Mouse (Mus musculus) hindbrain, embryonic 16.5 days (tissue): ENCODE measurements at regions not wholly inside any gene's neighbourhood (a gene's known extent, or its start where the extent isn't known, plus 50 kb on each side); places are given as distances from the start of the nearest gene placed in this dataset.

ENCODE experiments used
- ATAC-seq: fragments of 200-750 bp; cut with Nextera tagmentation; 2 replicates; pipeline ENCODE4 v1.8.0; 2017; ENCODE audit warnings: moderate TSS enrichment, moderate library complexity
- H3K27ac ChIP-seq: fragments of 300-500 bp; sonication (generic); 2 replicates; pipeline ENCODE4 v1.5.1; 2014; ENCODE audit warnings: low read depth, mild to moderate bottlenecking, control low read depth, low read length, moderate library complexity
- H3K27me3 ChIP-seq: fragments of 300-500 bp; sonication (generic); replicated peaks from 2 replicates; pipeline ENCODE4 v1.6.1; 2014; ENCODE audit warnings: low read length; ENCODE audit not compliant: control insufficient read depth, insufficient read depth
- H3K36me3 ChIP-seq: fragments of 300-500 bp; sonication (generic); 2 replicates; pipeline ENCODE4 v1.6.1; 2014; ENCODE audit warnings: mild to moderate bottlenecking, low read length, moderate library complexity, mixed read lengths; ENCODE audit not compliant: control insufficient read depth, insufficient read depth
- H3K4me1 ChIP-seq: fragments of 300-500 bp; sonication (generic); 2 replicates; pipeline ENCODE4 v1.6.1; 2014; ENCODE audit warnings: low read depth, low read length; ENCODE audit not compliant: control insufficient read depth, insufficient read depth
- H3K4me2 ChIP-seq: fragments of 300-500 bp; sonication (generic); 2 replicates; pipeline ENCODE4 v1.6.1; 2014; ENCODE audit warnings: mild to moderate bottlenecking, low read length, control low read depth, moderate library complexity
- H3K4me3 ChIP-seq: fragments of 300-500 bp; sonication (generic); 2 replicates; pipeline ENCODE4 v1.5.1; 2014; ENCODE audit warnings: mild to moderate bottlenecking, low read length, control low read depth, moderate library complexity
- H3K9ac ChIP-seq: fragments of 300-500 bp; sonication (generic); 2 replicates; pipeline ENCODE4 v1.6.1; 2014; ENCODE audit warnings: low read depth, mild to moderate bottlenecking, control low read depth, low read length, moderate library complexity
- H3K9me3 ChIP-seq: fragments of 300-500 bp; sonication (generic); 2 replicates; pipeline ENCODE4 v1.6.1; 2014; ENCODE audit warnings: mild to moderate bottlenecking, low read length, moderate library complexity; ENCODE audit not compliant: control insufficient read depth
- WGBS: fragments of 180-500 bp; shearing (Covaris S2); extraction: QIAGEN DNeasy Blood & Tissue Kit; methylation state at CpG from one replicate; pipeline ENCODE4 v1.1.7; 2014; 5-methylcytosine and 5-hydroxymethylcytosine counted together

- Histone ChIP-seq H3K9ac (no peak overlapping the region), H3K9me3 (no peaks in the 10 kb centered on the region), H3K27ac (no peak overlapping the region), H3K4me2 (no peak overlapping the region), H3K27me3 (no peaks in the 10 kb centered on the region), H3K36me3 (no peaks in the 10 kb centered on the region), H3K4me1 (no peaks in the 10 kb centered on the region), H3K4me3 (no peak overlapping the region)
- WGBS: 73% methylated on average over 2 of the region's 2 CpGs
- ATAC-seq: no peak
Observed at GRCm38 (mm10) chr7:83161226-83161625, 294.1 kb downstream of the Mex3b start.

- Histone ChIP-seq H3K36me3 (no peaks in the 10 kb centered on the region), H3K4me2 (no peak overlapping the region), H3K27ac (no peak overlapping the region), H3K4me1 (no peaks in the 10 kb centered on the region), H3K9me3 (no peaks in the 10 kb centered on the region), H3K4me3 (no peak overlapping the region), H3K9ac (no peak overlapping the region), H3K27me3 (no peaks in the 10 kb centered on the region)
- ATAC-seq: no peak
- WGBS: 80% methylated on average over 3 of the region's 3 CpGs
Observed at GRCm38 (mm10) chr7:83162868-83163267, 295.7 kb downstream of the Mex3b start.

- no peak overlapping the region for H3K4me3 ChIP-seq
- no peaks in the 10 kb centered on the region for H3K36me3 ChIP-seq
- no peaks in the 10 kb centered on the region for H3K9me3 ChIP-seq
- no peaks in the 10 kb centered on the region for H3K27me3 ChIP-seq
- H3K4me2 ChIP-seq: no peak overlapping the region
- no peaks in the 10 kb centered on the region for H3K4me1 ChIP-seq
- no peak overlapping the region for H3K27ac ChIP-seq
- no peak for ATAC-seq
- WGBS: 92% methylated on average over 1 of the region's 1 CpGs
- no peak overlapping the region for H3K9ac ChIP-seq
Observed at GRCm38 (mm10) chr7:83179403-83179802, 312.3 kb downstream of the Mex3b start.

- H3K9me3 ChIP-seq: no peaks in the 10 kb centered on the region
- no peaks in the 10 kb centered on the region for H3K36me3 ChIP-seq
- no peaks in the 10 kb centered on the region for H3K4me1 ChIP-seq
- H3K9ac ChIP-seq: no peak overlapping the region
- ATAC-seq: no peak
- H3K4me2 ChIP-seq: no peak overlapping the region
- WGBS: 88% methylated on average over 9 of the region's 9 CpGs
- H3K27me3 ChIP-seq: no peaks in the 10 kb centered on the region
- H3K4me3 ChIP-seq: no peak overlapping the region
- no peak overlapping the region for H3K27ac ChIP-seq
Observed at GRCm38 (mm10) chr7:83186341-83186740, 319.2 kb downstream of the Mex3b start.

- no peak overlapping the region for H3K4me3 ChIP-seq
- no peaks in the 10 kb centered on the region for H3K27me3 ChIP-seq
- whole genome bisulfite sequencing: 79% methylated on average over 12 of the region's 12 CpGs
- no peak for ATAC-seq
- H3K36me3 ChIP-seq: no peaks in the 10 kb centered on the region
- no peaks in the 10 kb centered on the region for H3K9me3 ChIP-seq
- no peak overlapping the region for H3K27ac ChIP-seq
- H3K4me2 ChIP-seq: no peak overlapping the region
- no peak overlapping the region for H3K9ac ChIP-seq
- H3K4me1 ChIP-seq: peaks cover 1% of the 10 kb centered on the region
Observed at GRCm38 (mm10) chr7:83195896-83196537, 328.9 kb downstream of the Mex3b start.

GRCm38 (mm10) chr7:83197490-83197889, 330.4 kb downstream of the Mex3b start:
- no peak for ATAC-seq
- Histone ChIP-seq H3K4me3 (no peak overlapping the region), H3K27ac (no peak overlapping the region), H3K4me2 (no peak overlapping the region), H3K9ac (no peak overlapping the region), H3K27me3 (no peaks in the 10 kb centered on the region), H3K4me1 (peaks cover 16% of the 10 kb centered on the region), H3K9me3 (no peaks in the 10 kb centered on the region), H3K36me3 (no peaks in the 10 kb centered on the region)
- WGBS: 67% methylated on average over 2 of the region's 2 CpGs

- Histone ChIP-seq H3K27me3 (no peaks in the 10 kb centered on the region), H3K4me2 (peak overlapping the region; percentile 59), H3K4me3 (peak overlapping the region; percentile 28; the same call in 1 of the 2 replicates), H3K4me1 (peaks cover 44% of the 10 kb centered on the region), H3K9ac (peak overlapping the region; percentile 57; the same call in 1 of the 2 replicates), H3K9me3 (no peaks in the 10 kb centered on the region), H3K36me3 (no peaks in the 10 kb centered on the region), H3K27ac (peak overlapping the region; percentile 90)
- WGBS: 21% methylated on average over 7 of the region's 7 CpGs
- ATAC-seq: peak; percentile 25
Observed at GRCm38 (mm10) chr7:83201126-83201686, 334.1 kb downstream of the Mex3b start.

GRCm38 (mm10) chr7:83201768-83202493, 334.8 kb downstream of the Mex3b start:
- peak; percentile 87 for ATAC-seq

GRCm38 (mm10) chr7:83203311-83204012, 336.3 kb downstream of the Mex3b start:
- H3K36me3 ChIP-seq: no peaks in the 10 kb centered on the region
- peak; percentile 12; the same call in 1 of the 2 replicates for ATAC-seq
- WGBS: 47% methylated on average over 10 of the region's 10 CpGs
- peaks cover 44% of the 10 kb centered on the region for H3K4me1 ChIP-seq
- H3K9ac ChIP-seq: no peak overlapping the region
- no peak overlapping the region for H3K4me3 ChIP-seq
- peak overlapping the region; percentile 90 for H3K27ac ChIP-seq
- no peak overlapping the region; the same call in 1 of the 2 replicates for H3K4me2 ChIP-seq
- no peaks in the 10 kb centered on the region for H3K27me3 ChIP-seq
- no peaks in the 10 kb centered on the region for H3K9me3 ChIP-seq

More at GRCm38 (mm10) chr7:83201768-83202493, 334.8 kb downstream of the Mex3b start:
- Histone ChIP-seq H3K4me1 (peaks cover 44% of the 10 kb centered on the region), H3K4me3 (peak overlapping the region; percentile 28), H3K36me3 (no peaks in the 10 kb centered on the region), H3K27me3 (no peaks in the 10 kb centered on the region), H3K9ac (peak overlapping the region; percentile 57; the same call in 1 of the 2 replicates), H3K27ac (peak overlapping the region; percentile 90), H3K9me3 (no peaks in the 10 kb centered on the region), H3K4me2 (peak overlapping the region; percentile 59)
- WGBS: 2% methylated on average over 11 of the region's 11 CpGs
